Mouse (Mus musculus): ENCODE data around the gene Comt.

Comt gene

DNA sequence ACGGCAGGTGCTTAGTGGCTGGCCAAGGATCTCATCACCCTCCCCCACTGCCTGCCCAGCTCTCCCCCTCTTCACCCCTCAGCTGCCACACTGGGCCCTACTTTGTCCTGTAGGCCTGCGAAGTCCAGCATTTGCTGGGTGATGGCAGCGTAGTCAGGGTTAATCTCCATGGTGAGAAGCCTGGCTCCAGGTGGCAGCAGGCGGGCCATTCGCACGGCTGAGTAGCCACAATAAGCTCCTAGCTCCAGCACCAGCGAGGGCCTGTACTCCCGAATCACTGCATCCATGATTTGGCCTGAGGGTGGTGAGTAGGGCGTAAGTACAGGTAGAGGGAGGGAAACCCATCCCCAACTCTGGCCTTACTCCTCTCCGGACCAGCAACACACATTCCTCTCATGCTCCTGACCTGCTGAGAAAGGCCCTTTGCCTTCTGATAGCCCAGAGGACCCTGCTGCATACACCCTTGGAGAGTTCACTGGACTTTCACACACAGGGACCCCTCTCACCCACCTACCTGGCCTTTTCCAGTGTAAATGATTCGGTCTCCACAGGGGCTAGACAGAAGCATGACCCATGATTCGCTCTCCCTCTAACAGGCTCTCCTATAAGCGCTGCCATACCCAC is 15.5 kb downstream of the Comt start:
- DNase-seq (ENCODE audit: low spot score in 2 of 2) = no peak

DNA sequence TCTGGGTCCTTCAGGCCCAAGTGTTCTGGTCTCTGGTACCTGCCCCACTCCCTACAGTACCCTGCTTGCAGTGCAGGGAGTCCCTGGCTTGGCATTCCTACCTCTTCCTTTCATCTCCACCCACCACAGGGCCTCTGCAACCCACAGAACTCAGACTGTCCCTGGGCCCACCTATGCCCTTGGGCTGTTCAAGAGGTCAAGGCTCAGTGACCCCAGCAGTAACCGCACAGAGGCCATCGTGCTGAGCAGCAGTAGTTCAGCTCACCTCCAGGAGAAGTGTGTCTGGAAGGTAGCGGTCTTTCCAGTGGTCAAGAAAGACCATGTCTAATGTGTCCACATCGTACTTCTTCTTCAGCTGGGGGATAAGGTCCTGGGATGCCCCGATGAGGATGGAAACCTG is 16.2 kb downstream of the Comt start:
- DNase-seq (ENCODE audit: low spot score in 2 of 2) = no peak

DNA sequence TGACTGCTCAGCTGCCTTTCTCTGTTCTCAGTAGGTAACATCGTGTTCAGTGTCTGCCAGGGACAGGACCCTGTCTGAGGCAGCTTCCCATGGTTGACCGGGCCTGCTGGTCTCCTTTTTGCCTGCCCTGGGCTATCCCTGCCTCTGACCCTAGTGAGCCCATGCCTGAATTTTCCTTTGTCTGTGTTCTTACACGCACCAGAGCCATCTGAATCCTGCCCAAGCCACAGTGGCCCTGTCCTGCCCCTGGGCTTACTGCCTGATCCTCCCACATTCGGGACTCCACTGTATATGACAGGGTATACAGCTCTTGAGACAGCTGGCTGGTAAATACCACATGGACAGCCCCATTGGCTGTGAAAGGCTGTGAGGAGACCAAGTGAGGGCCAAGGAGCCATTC is 16.9 kb downstream of the Comt start:
- no peak for DNase-seq (ENCODE audit: low spot score in 2 of 2)

DNA sequence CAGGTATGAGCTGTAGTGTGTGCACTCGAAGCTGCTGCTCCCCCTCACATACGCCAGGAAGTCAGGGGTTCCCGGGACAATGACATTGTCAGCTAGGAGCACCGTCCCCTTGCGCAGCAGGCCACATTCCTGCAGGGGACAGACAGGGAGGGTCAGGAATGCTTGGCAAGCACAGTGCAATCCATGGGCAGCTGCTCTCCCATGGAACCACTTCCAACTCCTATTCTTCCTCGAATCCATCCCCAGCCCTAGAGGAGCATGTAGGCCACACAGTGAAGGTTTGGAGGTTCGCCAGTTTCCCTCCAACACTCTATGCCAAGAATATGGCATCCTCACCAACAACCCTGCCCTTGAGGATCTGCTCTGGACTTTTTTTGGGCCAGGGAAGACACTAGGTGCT is 18.7 kb downstream of the Comt start:
- DNase-seq (ENCODE audit: low spot score in 2 of 2) = no peak

DNA sequence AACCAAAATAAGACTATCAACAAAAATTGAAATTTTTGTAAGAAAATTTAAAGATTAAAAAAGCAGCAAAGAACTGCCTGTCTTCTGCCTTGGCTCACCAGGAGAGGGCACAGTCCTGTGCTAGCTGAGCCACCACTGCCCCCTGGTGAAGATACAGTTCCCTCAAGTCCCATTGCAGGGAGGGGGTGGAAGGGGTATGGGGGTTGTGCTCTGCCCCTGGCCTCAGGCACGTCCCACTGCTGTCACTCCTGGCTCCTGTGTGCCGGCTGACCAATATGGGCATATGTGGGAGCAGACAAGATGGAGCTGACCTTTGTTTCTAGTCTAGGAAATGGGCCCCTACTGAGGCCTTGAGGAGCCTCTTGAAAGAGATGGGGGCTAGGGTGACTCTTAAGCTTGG is 20.4 kb downstream of the Comt start:
- peak in 1 of 2 experiments; percentile 56 for DNase-seq (ENCODE audit: low spot score in 2 of 2)

DNA sequence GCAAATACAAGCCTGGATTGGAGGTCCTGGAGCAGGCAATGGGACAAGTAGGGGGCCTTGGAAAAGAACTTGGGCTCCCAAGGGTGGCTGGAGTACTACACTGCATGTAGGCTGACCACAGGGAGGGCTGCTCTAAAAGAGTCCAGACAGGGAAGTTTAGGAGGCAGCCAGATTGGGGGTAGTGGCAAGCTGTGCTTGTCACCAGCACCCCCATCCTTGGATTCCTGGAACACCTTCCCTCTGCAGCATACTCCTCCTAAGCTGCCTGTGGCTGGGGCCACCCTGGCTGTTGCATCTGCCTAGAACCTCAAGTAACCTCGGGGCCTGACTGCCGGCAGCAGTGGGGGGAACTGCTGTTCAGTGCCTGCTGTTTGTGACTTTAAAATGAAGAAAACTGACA is 20.8 kb downstream of the Comt start:
- DNase-seq (ENCODE audit: low spot score in 2 of 2) = no peak

DNA sequence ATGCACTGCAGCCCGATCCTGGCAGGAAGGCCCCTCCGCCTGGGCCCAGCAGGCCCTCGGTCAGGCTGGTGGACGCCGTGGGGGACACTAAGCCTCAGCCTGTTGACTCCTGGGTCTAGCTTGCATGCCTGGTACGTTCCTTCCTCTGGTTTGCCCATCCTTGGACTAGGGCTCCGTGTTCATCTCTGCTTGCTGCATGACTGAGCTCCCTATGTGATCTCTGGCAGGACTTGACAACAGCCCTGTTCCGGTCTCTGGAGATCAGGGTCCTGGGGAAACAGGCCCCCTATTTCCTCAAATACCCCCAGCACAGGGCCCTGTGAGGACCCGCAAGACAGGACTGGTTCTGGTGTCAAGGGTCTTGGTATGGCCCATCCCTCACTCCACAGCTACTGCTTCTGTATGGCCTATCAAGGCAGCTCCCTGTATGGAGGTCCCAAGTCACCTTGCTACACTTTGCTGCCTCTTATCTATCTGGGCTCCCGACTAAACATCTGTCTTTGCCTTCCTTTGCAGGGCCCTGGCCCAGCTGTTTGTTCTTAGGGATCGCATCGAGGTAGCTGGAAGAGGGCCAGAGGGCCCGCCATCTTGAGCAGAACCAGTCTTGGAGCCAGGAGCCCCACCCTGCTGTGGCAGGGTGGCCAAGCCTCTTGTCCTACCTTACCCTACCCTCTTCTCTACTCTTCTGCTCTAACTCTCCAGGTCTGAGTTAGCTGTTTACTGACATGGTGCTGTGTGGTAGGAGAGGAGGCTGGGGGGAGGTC is 21.4 kb downstream of the Comt start:
- no peak for DNase-seq (ENCODE audit: low spot score in 2 of 2)

DNA sequence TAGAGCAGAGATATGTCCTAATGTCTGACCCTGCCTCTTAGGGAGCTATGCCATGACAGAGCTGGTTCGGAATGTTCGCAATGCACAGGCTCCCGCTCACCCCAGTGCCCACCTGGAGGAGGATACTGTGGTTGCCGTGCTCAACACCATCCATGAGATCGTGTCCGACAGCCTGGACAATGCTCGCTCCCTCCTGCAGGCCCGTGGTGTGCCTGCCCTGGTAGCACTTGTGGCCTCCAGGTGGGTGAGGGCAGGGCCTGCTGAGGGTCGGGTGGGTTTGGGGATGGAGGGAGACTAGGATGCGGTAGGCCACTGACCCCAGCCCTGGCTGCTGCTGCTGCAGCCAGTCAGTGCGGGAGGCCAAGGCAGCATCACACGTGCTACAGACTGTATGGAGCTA is 23.4 kb downstream of the Comt start:
- DNase-seq (ENCODE audit: low spot score in 2 of 2) = no peak

DNA sequence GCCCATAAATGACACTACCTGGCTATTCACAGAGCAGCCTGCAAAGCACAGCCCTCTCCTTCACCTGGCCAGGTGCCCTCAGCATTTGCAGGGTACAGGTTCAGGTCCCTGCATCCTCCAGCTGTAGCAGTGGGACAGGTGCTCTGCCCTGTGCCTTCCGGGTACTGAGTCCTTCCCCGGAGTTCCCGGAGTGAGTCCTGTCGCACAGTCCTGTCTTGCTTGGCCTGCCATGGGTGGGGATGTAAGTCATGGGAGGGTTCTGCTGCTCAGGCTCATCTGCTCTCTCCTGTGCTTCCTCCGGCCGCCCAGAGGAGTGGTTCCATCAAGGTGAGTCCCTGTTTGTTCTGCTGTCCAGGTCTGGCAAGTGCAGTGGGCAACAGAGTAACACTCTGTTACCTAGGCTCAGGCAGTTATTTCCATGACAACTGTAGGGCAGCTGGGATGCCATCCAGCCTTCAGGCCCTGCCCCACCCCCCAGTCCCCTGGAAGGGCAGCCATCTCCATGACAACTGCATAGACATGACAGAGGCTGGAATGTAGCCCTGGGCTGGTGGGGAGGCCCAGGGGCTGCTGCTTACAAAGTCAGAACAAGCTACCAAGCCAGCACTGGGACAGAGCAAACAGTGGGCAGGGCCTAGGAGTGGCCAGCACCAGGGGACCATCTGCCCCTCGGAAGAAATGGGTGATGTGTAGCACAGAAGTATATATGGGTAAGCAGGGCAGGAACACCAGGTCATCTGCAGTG is 26.0 kb downstream of the Comt start:
- no peak for DNase-seq (ENCODE audit: low spot score in 2 of 2)

DNA sequence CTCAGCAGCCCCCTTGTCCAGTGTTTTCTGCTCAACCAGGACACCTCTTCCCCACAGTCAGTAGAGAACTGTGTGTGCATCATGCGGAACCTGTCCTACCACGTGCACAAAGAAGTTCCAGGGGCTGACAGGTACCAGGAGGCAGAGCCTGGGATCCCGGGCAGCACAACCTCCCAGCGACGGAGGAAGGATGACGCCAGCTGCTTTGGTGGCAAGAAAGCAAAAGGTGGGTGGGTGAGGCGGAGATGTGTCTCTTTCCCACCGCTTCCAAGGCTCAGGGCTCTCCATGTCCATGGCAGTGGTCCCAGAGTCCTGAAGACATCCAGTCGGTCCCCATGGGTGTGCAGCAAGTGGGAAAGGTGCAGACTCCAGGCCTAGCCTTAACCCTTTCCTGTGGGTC is 26.6 kb downstream of the Comt start:
- DNase-seq (ENCODE audit: low spot score in 2 of 2) = no peak

DNA sequence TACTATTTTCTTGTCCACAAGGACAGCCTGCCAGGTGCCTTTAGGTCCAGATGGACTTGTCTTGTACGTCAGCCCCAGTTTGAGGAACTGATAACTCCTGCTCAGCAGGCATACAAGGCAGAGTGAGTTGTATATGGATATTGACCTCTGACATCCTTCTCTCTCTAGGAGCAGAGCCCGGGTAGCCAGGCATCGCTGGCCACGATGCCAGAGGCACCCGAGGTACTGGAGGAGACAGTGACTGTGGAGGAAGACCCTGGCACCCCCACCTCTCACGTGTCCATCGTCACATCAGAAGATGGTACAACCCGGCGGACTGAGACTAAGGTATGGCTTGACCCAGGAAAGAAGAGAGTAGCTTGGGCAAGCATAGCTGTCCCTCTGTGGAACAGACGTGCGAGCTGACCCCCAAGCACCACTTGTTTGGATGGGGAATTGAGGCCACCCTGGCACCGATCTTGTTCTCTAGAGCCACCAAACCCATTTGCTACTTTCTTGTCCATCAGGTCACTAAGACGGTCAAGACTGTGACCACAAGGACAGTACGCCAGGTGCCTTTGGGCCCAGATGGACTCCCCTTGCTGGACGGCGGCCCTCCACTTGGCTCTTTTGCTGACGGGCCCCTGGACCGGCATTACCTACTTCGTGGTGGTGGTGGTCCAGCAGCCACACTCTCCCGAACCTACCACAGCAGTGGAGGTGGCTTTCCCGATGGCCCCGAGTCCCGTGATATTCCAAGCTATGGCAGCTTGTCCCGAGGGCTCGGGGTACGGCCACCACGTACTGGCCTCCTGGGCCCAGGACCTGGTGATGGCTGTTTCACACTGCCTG is 29.6 kb downstream of the Comt start:
- DNase-seq (ENCODE audit: low spot score in 2 of 2) = no peak

DNA sequence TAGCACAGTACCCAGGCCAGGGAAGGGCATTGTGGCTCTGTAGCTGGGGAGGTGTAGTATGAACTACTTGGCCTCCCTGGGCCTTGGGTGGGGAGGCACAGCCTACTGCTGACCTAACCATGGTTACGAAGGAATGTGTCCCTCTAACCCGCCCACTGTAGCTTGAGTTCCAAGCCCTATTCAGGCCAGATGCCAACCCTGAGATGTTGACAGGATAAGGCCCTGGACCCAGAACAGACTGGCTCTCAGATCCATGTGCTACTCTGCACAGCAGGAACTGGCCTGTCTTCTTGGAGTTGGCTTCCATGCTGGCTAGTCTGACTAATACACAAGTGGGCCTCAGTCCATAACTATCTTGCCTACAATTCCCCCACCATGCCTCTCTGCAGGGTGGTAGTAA is 30.5 kb downstream of the Comt start:
- no peak for DNase-seq (ENCODE audit: low spot score in 2 of 2)

DNA sequence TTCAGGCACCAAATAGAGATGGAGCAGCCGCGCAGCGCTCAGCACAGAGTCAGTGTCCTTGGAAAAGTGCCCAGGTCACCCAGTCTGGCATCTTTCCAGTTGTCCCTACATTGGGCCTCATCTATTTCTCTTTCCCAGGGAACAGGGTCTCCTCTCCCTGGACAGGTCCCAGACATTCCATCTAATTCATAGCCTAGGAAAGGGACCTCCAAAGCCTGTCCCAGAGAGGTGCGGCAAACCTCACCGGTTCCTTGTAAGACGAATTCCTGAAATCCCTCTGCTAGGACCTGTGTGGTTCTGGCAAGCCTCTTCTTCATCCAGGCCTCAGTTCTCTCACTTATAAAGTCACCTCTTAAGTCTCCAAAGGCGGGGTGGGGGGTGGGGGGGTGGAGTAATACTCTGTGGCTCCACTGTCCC is 31.0 kb downstream of the Comt start:
- no peak for DNase-seq (ENCODE audit: low spot score in 2 of 2)

DNA sequence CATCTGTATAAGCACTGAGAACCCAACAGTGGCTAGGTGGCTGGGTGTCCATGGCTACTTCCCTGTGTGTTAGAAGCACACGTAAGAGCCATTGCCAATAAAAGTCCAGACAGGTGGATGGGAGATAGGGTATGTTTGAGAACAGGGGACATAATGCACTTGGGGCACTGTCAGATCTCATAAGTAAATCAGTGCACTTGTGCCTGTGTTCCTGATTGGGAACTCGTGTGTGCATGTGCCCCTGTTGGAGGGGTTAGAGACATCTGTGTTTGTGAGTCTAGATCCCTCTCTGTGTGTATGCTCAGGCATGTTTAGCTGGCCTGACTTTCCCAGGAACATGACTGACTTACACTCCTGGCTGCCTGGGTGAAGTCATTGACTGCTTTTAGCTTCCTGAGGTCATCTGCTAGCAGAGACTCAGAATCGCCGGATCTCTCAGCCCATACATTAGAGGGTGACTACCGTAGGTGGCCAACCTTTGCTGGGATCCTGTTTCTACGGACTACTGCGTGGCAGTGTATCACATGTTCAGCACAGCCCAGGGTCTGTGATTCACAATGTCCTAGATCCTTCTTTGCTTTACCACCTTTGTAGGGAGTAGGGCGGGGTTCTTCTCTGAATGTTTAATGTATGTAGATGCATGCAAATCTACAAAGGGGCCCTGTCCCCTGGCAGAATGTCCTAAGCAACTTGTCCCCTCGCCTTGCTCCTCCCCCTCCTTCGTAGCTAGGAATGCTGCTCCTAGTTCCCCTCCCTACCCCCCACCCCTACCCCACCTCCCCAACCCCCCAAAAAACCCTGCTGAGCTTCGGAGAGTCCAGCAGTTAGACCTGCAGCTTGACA is 31.7 kb downstream of the Comt start:
- DNase-seq (ENCODE audit: low spot score in 2 of 2) = no peak

DNA sequence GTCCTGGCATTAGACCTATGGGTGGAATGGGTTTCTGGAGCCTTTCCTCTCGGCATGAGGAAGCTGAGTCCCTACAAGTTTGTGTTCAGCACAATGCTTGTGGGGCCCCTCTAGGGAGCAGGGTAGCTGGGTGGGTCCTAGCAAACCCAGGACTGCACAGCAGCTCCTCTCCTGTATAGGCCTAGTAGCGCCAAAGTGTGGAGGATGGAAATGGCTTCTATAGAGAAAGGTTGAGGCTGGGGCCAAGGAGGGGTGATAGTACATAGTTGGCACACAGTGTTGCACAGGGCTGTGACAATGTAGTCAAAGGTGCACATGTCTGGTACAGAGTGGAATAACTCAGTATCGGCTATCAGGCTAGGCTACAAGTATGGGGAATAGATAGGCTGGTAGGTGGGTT is 32.6 kb downstream of the Comt start:
- no peak for DNase-seq (ENCODE audit: low spot score in 2 of 2)

DNA sequence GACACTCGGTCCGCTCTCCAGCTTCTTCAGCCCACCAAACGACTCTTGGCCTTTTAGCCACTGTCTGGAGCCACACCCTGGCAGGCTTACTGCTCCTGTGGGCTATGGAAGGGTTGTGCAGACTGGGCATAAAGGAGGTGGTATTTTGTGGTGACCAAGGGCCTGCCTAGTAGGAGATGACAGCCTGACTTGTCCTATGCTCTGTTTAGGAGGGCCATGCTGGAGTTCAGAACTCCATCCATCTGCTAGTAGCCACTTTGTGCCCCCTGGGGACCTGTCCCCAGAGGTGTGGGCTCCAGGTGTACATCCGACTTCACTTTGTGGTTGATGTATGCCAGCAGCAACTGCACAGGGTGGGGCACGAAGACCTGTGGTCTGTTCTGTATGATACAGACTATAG is 33.1 kb downstream of the Comt start:
- no peak for DNase-seq (ENCODE audit: low spot score in 2 of 2)

DNA sequence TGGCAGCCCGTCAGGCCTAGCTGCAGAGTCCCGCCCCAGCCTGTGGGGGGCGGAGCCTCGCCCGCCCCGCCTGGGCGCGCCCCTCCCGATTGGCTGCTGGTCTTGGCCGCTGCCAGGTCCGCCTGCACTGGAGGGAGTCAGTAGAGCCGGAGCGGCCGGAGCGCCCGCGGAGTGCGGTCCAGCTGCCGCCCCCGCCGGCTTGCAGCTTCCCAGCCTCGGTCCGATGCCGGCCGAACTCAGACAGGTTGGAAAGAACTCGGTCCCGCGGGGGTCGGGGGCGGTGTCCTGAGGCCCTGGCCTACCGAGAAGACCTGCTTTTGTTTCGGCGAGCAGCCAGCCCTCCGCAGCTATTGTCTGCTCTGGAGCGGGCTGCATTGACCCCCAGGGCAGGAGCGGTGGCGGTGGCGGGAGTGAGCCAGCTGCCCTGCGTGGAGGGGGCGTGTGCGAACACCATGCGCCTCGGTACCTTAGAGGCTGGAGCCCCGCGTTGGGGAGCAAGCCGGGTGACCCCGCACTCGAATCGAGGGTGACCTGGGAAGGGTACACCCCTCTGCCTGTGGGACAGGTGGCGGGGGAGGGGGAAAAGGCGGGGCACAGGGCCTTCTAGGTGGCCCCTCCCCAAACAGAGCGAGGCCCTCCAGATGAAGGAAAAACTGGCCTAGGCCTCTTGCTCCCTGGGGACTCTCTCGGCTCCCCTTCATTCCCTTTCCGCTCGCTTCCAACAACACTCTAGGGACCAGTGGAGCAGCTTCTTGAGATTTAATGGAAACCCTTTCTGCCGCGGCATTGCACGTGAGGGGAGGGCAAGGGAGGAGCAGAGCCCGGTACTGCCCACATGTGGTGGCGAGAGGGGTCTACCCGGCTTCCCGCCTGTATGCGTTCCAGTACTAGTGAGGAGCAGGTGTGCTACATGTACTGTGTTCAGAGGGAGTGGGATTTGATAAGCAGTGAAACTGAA is 33.9 kb downstream of the Comt start:
- DNase-seq (ENCODE audit: low spot score in 2 of 2) = peak; percentile 60 to 61

DNA sequence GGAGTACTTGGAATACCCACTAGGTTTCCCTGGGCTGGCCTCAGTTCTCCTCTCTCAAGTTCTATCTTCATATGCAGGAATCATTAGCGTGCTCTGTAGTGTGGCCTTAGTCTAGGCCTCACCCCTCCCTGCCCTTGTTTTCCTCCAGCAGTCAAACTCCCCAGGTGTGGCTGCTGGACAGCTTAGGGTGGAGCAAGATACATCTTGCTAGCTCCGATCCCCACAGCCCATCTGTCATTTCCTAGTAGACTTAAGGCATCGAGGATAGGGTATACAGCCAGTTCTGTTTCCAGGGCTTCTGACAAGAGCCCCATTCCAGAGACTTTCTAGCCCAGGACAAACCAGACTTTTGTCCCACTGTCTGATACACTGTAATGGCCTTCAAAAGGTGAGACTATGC is 34.9 kb downstream of the Comt start:
- no peak for DNase-seq (ENCODE audit: low spot score in 2 of 2)

DNA sequence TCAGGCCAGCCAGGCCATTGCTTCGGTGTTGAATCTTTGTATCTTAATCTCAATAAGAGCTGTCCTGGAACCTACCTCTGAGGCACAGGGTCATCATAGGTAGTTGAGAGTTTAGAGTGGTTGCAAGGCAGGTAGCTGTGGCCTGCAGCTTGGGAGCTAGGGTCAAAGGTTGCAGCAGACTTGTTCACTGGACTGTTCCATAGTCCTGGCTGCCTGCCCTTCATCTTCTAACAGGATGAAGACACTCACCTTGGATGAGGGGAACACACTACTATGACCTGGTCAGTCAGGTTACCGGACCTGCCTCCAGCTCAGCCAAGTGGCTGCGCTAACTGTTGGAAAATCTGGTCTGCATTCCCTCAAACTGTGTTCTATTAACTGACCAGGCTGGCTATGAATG is 35.5 kb downstream of the Comt start:
- DNase-seq (ENCODE audit: low spot score in 2 of 2) = no peak

DNA sequence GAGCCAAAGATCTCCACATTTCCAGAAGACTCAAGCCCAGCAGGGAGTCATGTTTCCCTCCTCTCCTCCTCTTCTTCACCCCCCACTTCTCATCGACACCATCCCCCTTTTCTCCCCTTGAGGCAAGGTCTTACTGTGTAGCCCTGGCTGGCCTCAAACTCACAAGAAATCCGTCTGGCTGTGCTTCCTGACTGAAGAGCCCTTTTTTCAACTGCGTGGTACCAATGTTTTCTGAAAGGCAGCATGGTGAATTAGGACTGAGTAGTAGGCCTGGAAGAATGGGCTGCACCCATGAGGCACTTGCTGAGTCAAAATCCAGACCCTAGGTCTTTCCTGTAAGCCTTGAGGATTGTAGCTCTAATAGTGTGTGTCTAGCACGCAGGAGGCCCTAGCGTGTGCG is 36.3 kb downstream of the Comt start:
- DNase-seq (ENCODE audit: low spot score in 2 of 2) = no peak
